ENCODE assay signal across 13 mouse cellular contexts in the genomic region with DNA sequence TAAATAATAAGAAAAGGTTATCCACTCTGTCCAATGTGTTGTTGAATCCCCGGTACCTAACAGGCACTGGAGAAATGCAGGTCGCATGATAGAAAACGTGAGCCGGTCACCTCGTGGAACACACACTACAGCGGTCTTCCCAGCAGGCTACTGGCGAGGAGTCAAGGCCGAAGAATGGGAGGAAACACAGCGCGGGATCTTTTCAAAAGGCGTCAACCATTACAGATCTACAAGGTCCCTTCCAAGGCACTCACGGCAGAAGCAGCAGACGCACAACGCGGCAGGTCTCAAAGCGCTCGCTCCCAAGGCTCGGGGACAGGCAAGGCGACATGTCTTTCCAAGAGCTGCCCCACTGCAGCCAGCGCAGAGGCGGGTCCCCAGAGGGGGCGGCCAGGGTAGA. TPM values are rescaled to one million over a fixed set of nuclear protein-coding genes. Genes with fewer than 3 reads are reported as not detected.
A peak's percentile ranks its signal among the peaks of the same experiment; 100 is the strongest.
DNase-seq lines count a peak whose midpoint lies in the region; ATAC-seq and TF ChIP-seq lines count a peak whose summit lies in the region.
"Had no signal": no experiment of that assay in that cellular context is flagged by ENCODE, and none has a peak within 500 bp of the region (broad histone marks: within the 10 kb centered on the region; RNA-seq: fewer than 3 reads in every experiment).

No protein-coding gene starts in this region.

- H3K9me3 ChIP-seq in forebrain, embryonic 12.5 days: no peaks in the 10 kb centered on the region
- no peaks in the 10 kb centered on the region for H3K9me3 ChIP-seq in forebrain, postnatal 0 days (ENCODE audit: low read length)
- H3K9me3 ChIP-seq: limb, embryonic 10.5 days; liver, embryonic 15.5 days had no signal

- no peak for TF ChIP-seq CTCF in forebrain, postnatal 0 days (IDR thresholded peaks at IDR 0.05; ENCODE audit: low read depth)

- H3K36me3 ChIP-seq in forebrain, embryonic 12.5 days (replicated peaks): peaks cover 73% of the 10 kb centered on the region
- H3K36me3 ChIP-seq in forebrain, postnatal 0 days (ENCODE audit: insufficient read depth): peaks cover 45% of the 10 kb centered on the region

- H3K27me3 ChIP-seq in forebrain, embryonic 12.5 days: no peaks in the 10 kb centered on the region
- no peaks in the 10 kb centered on the region for H3K27me3 ChIP-seq in forebrain, postnatal 0 days (ENCODE audit: insufficient read depth, low read length)
- H3K27me3 ChIP-seq: liver, embryonic 15.5 days had no signal

- 89% methylated on average over 22 of the region's 22 CpGs for WGBS in forebrain, embryonic 12.5 days
- 65% methylated on average over 22 of the region's 22 CpGs for WGBS in forebrain, postnatal 0 days

- no peak for DNase-seq in forebrain, postnatal 0 days
- DNase-seq in left cerebral cortex, postnatal 4 days: peak; percentile 43
- DNase-seq in left cerebral cortex, adult 18-20 months (ENCODE audit: low spot score in 2 of 2): no peak
- peak; percentile 65 to 74 for DNase-seq in adrenal gland, postnatal 36 days
- peak; percentile 83 to 88 for DNase-seq in cerebellum, postnatal 25 days
- DNase-seq in layer of hippocampus, postnatal 10 days (ENCODE audit: low spot score in 2 of 2): no peak
- DNase-seq: thymus, adult 2 months had no signal

- no peak for ATAC-seq in forebrain, embryonic 12.5 days (ENCODE audit: low FRiP score)
- no peak for ATAC-seq in forebrain, postnatal 0 days
- no peak for ATAC-seq in megakaryocyte, adult 5-6 weeks (ENCODE audit: poor library complexity, severe bottlenecking)
- ATAC-seq: intestine, postnatal 0 days had no signal

- H3K4me2 ChIP-seq in forebrain, embryonic 12.5 days: no peak overlapping the region
- no peak overlapping the region for H3K4me2 ChIP-seq in forebrain, postnatal 0 days (ENCODE audit: low read depth)
- H3K4me2 ChIP-seq: liver, embryonic 15.5 days had no signal

- peaks cover 15% of the 10 kb centered on the region for H3K4me1 ChIP-seq in forebrain, embryonic 12.5 days
- no peaks in the 10 kb centered on the region for H3K4me1 ChIP-seq in forebrain, postnatal 0 days (ENCODE audit: insufficient read depth)
- H3K4me1 ChIP-seq: limb, embryonic 10.5 days; liver, embryonic 15.5 days had no signal

- peak overlapping the region; percentile 46; the same call in 1 of the 2 replicates for H3K27ac ChIP-seq in forebrain, embryonic 12.5 days
- no peak overlapping the region for H3K27ac ChIP-seq in forebrain, postnatal 0 days (ENCODE audit: low read depth, low read length)
- H3K27ac ChIP-seq: limb, embryonic 10.5 days; liver, embryonic 15.5 days had no signal

- no peak overlapping the region for H3K4me3 ChIP-seq in forebrain, embryonic 12.5 days (replicated peaks)
- H3K4me3 ChIP-seq in forebrain, postnatal 0 days (ENCODE audit: low read depth, low read length): no peak overlapping the region
- H3K4me3 ChIP-seq: limb, embryonic 10.5 days; liver, embryonic 15.5 days; myocyte had no signal

- no peak overlapping the region for H3K9ac ChIP-seq in forebrain, embryonic 12.5 days
- no peak overlapping the region for H3K9ac ChIP-seq in forebrain, postnatal 0 days
- H3K9ac ChIP-seq: liver, embryonic 15.5 days had no signal

- intact Hi-C loops in left cerebral cortex, postnatal 4 days (cut with DNase I): no loop called here

RNA-seq across cellular contexts. Expression of a gene that starts 53.3 kb away (rescaled TPM):
- polyA plus RNA-seq in forebrain, embryonic 12.5 days (2016; fragmentation: Nextera tagmentation; extraction: Ambion mirVana): 67.6 and 71.5 TPM in 2 replicates
- total RNA-seq in forebrain, postnatal 0 days (2014; rRNA removed): 51.4 and 63.5 TPM in 2 replicates
- 37.7 and 45.7 TPM in 2 replicates for polyA plus RNA-seq in forebrain, postnatal 0 days (2015; fragmentation: Nextera tagmentation; extraction: Ambion mirVana)
- 100 to 1,000 TPM; 118 to 120 TPM for total RNA-seq in left cerebral cortex, postnatal 4 days (2021)
- 100 to 1,000 TPM; 150 to 151 TPM for total RNA-seq in left cerebral cortex, adult 18-20 months (2021)
- total RNA-seq in adrenal gland, postnatal 36 days (2021): 10 to 100 TPM; 47.9 to 53.4 TPM
- total RNA-seq in megakaryocyte, adult 5-6 weeks (2015): 26.9 and 37.5 TPM in 2 replicates
- total RNA-seq in megakaryocyte, adult 5-6 weeks (2017): 26.7 and 28.3 TPM in 2 replicates
- total RNA-seq in layer of hippocampus, postnatal 10 days (2021): 100 to 1,000 TPM; 112 to 116 TPM

Comparison
In these comparisons a context has a peak if more than half of its experiments do, and no peak if none do; other contexts are left out.
1. DNase-seq: peak in left cerebral cortex, postnatal 4 days (single experiment), adrenal gland, postnatal 36 days (2 of 2) and cerebellum, postnatal 25 days (2 of 2); none in forebrain, postnatal 0 days (single experiment), left cerebral cortex, adult 18-20 months (0 of 2) and layer of hippocampus, postnatal 10 days (0 of 2).